Mouse (Mus musculus) central nervous system, embryonic 11.5 days (tissue): ENCODE data around the gene Olfr384. TPM values are rescaled to one million over a fixed set of nuclear protein-coding genes. Genes with fewer than 3 reads are reported as not detected.

ENCODE experiments used
- polyA plus RNA-seq: library from polyadenylated mRNA; depleted of rRNA; stranded (reverse); fragments of >200 nt; gene quantifications from 2 replicates; pipeline ENCODE4 v1.2.3, GENCODE M21; 2012; rRNA removed

Olfr384 gene
- not detected in 2 replicates for polyA plus RNA-seq

GRCm38 (mm10) chr11:73598294-73598693, at the start of gene Olfr384:
Gene Olfr384 (plus strand): TSS chr11:73598594.

GRCm38 (mm10) chr11:73592908-73593307, 5.5 kb upstream of the Olfr384 start, which contains the start of gene Olfr385:
Gene Olfr385 (minus strand): TSS chr11:73593008.

Other genes with a start within 250 kb of the Olfr384 start
- not detected in 2 replicates for gene Olfr20, start 247.8 kb upstream of the Olfr384 start, polyA plus RNA-seq
- not detected in 2 replicates for gene Olfr376, start 227.3 kb upstream of the Olfr384 start, polyA plus RNA-seq
- gene Olfr1, start 199.0 kb upstream of the Olfr384 start, polyA plus RNA-seq, result not detected in 2 replicates
- gene Olfr378, start 170.1 kb upstream of the Olfr384 start, polyA plus RNA-seq, result not detected in 2 replicates
- not detected in 2 replicates for gene Olfr380, start 141.1 kb upstream of the Olfr384 start, polyA plus RNA-seq
- not detected in 2 replicates for gene Olfr381, start 107.0 kb upstream of the Olfr384 start, polyA plus RNA-seq
- gene Olfr382, start 81.4 kb upstream of the Olfr384 start, polyA plus RNA-seq, result not detected in 2 replicates
- not detected in 2 replicates for gene Olfr385, start 5.6 kb upstream of the Olfr384 start, polyA plus RNA-seq
- gene Zfp735, start 90.2 kb downstream of the Olfr384 start, polyA plus RNA-seq, result not detected in 2 replicates
- not detected in 2 replicates for gene Olfr389, start 182.1 kb downstream of the Olfr384 start, polyA plus RNA-seq
- gene Olfr390, start 184.4 kb downstream of the Olfr384 start, polyA plus RNA-seq, result not detected in 2 replicates
- not detected in 2 replicates for gene Olfr391-ps, start 204.5 kb downstream of the Olfr384 start, polyA plus RNA-seq
- gene Olfr392, start 218.5 kb downstream of the Olfr384 start, polyA plus RNA-seq, result not detected in 2 replicates